Mouse (Mus musculus) myocyte (in vitro differentiated cells): ENCODE results near the gene Hs6st3.

Source experiments
- CEBPB ChIP-seq: IDR thresholded peaks from 2 replicates; pipeline ENCODE4 v1.6.1; 2011; ENCODE audit warnings: mild to moderate bottlenecking, moderate library complexity; ENCODE audit not compliant: poor library complexity, insufficient read depth, severe bottlenecking
- E2F4 ChIP-seq: IDR thresholded peaks from one replicate; pipeline ENCODE4 v1.6.1; 2011; ENCODE audit warnings: mild to moderate bottlenecking, control low read depth, moderate library complexity; ENCODE audit not compliant: insufficient read depth
- MAX ChIP-seq: IDR thresholded peaks from one replicate; pipeline ENCODE4 v1.6.1; 2011; ENCODE audit warnings: low read depth, mild to moderate bottlenecking, control low read depth
- MYOG ChIP-seq, 3 experiments: IDR thresholded peaks; one replicate each; pipeline ENCODE4 v1.6.1; 2011; ENCODE audit warnings: control low read depth in 2 of 3, low read depth in 2 of 3, mild to moderate bottlenecking in 2 of 3; ENCODE audit not compliant: insufficient read length in 2 of 3, control insufficient read depth in 1 of 3, insufficient read depth in 1 of 3
- POLR2A ChIP-seq: IDR thresholded peaks from one replicate; pipeline ENCODE4 v1.6.1; 2011; ENCODE audit warnings: low read depth, mild to moderate bottlenecking, control low read depth, moderate library complexity; ENCODE audit not compliant: insufficient read length
- POLR2AphosphoS2 ChIP-seq: IDR thresholded peaks from one replicate; pipeline ENCODE4 v1.6.1; 2011; ENCODE audit warnings: low read depth, control low read depth; ENCODE audit not compliant: insufficient read length
- TCF12 ChIP-seq: IDR thresholded peaks from one replicate; pipeline ENCODE4 v1.6.1; 2011; ENCODE audit warnings: mild to moderate bottlenecking, control low read depth; ENCODE audit not compliant: poor library complexity, insufficient read depth, severe bottlenecking
- USF1 ChIP-seq: IDR thresholded peaks from one replicate; pipeline ENCODE4 v1.6.1; 2011; ENCODE audit warnings: low read depth, mild to moderate bottlenecking, control low read depth, moderate library complexity

DNA sequence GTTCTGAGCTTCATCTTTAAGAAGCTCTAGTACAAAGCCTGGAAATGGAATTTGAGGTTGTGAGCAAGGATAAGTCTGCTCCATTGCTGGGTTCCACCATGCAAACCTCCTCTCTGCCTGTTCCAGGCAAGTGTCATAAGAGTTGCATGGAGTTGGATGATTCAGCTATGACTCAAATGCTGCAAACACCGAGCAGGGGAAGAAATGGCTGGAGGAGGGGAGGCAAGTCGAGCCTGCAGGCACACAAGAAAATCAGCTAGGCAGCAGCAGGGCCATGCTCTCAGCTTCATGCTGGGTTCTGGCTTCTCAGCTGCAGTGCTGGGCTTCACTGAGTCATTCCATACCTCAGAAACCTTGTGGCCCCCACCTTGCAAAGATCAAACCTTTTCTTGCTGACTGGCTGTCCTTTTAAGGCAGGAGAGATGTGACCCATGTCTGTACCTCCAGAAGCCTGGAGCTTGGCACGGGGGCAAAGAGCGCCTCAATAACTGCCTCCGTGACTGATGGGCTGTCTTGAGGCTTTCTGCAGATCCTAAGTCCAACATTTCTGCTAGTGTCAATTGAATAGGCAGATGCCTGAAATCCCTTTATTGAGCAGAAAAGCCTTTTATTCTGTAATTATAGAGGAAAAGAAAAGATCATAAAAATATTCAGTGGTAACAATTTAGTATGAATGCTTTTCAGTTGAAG, 328.9 kb downstream of the Hs6st3 start:
- TF ChIP-seq POLR2AphosphoS2, result no peak
- no peak for TF ChIP-seq CEBPB
- no peak for TF ChIP-seq MAX
- TF ChIP-seq POLR2A, result no peak
- no peak for TF ChIP-seq USF1
- TF ChIP-seq MYOG (IDR thresholded peaks at IDR 0.05; ENCODE audit: control insufficient read depth in 1 of 3, insufficient read depth in 1 of 3, insufficient read length in 2 of 3, low read depth in 2 of 3), result no peak
- TF ChIP-seq TCF12, result no peak
- TF ChIP-seq E2F4, result no peak
